Mouse (Mus musculus): ENCODE data around the gene Ank3.

DNA sequence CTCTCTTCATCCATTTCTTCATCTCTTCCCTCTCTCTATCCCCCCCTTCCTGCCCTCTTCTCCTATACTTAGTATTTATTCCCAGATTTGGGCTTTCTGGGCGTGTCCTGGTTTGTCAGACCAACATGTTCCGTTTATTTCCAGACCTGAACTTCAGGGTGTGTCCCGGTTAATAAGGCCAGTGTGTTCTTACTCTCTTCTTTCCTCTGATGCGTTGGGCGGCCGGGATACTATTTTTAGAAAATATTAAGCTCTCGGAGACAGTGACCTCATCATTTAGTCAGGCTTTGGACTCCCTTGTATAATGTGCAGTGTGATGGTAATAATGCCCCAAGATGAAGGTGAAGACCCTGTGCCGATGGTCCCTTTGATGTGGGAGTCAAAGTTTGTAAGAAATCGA, 546.3 kb downstream of the Ank3 start:
- no peak for TF ChIP-seq TBP (IDR thresholded peaks at IDR 0.05; ENCODE audit: low read depth, low read length)
- TF ChIP-seq MYC (IDR thresholded peaks at IDR 0.05; ENCODE audit: low read depth, low read length), result no peak
- TF ChIP-seq CTCF (IDR thresholded peaks at IDR 0.05 in 2 of 3, conservative IDR thresholded peaks at IDR 0.05 in 1 of 3; ENCODE audit: control insufficient read depth in 1 of 3, insufficient read depth in 1 of 3, low read depth in 2 of 3, low read length in 3 of 3, poor library complexity in 1 of 3, severe bottlenecking in 1 of 3), result no peak
- no peak for TF ChIP-seq POLR2A (IDR thresholded peaks at IDR 0.05; ENCODE audit: control insufficient read depth in 1 of 2, insufficient read depth in 1 of 2, low read depth in 1 of 2, low read length in 2 of 2, poor library complexity in 1 of 2)
- no peak for TF ChIP-seq KAT2A (conservative IDR thresholded peaks at IDR 0.05; ENCODE audit: low read depth, low read length)
- no peak for TF ChIP-seq ZKSCAN1 (IDR thresholded peaks at IDR 0.05; ENCODE audit: low read depth, low read length)
- TF ChIP-seq CHD2 (IDR thresholded peaks at IDR 0.05; ENCODE audit: low read length), result no peak
- no peak for TF ChIP-seq EP300 (IDR thresholded peaks at IDR 0.05; ENCODE audit: low read depth in 1 of 2, low read length in 2 of 2)
- no peak for TF ChIP-seq E2F4 (IDR thresholded peaks at IDR 0.05; ENCODE audit: borderline replicate concordance, low read depth, low read length)
- TF ChIP-seq USF1 (IDR thresholded peaks at IDR 0.05; ENCODE audit: low read depth, low read length), result no peak
- no peak for TF ChIP-seq ETS1 (IDR thresholded peaks at IDR 0.05; ENCODE audit: low read depth, low read length)

Measured in MEL (cell line).